Mouse (Mus musculus): ENCODE measurements at regions not wholly inside any gene's neighbourhood (a gene's known extent, or its start where the extent isn't known, plus 50 kb on each side); places are given as distances from the start of the nearest gene placed in this dataset.
A peak's percentile ranks its signal among the peaks of the same experiment; 100 is the strongest.

GRCm38 (mm10) chr9:68239121-68239520 lies 398.9 kb downstream of the Vps13c start:
- Histone ChIP-seq H3K36me3 (ENCODE audit: control insufficient read depth, insufficient read depth) (no peaks in the 10 kb centered on the region), H3K4me1 (replicated peaks; ENCODE audit: control insufficient read depth, insufficient read depth, low read length) (no peaks in the 10 kb centered on the region), H3K4me3 (ENCODE audit: low read depth, low read length) (no peak overlapping the region), H3K4me2 (replicated peaks; ENCODE audit: low read depth) (no peak overlapping the region), H3K9ac (ENCODE audit: low read depth, low read length) (no peak overlapping the region), H3K27me3 (replicated peaks; ENCODE audit: control insufficient read depth, insufficient read depth, low read length) (no peaks in the 10 kb centered on the region), H3K27ac (ENCODE audit: low read depth, low read length) (no peak overlapping the region), H3K9me3 (ENCODE audit: control insufficient read depth) (no peaks in the 10 kb centered on the region)
- no peak for TF ChIP-seq CTCF (IDR thresholded peaks at IDR 0.05; ENCODE audit: low read depth)
- no peak for ATAC-seq

- no peaks in the 10 kb centered on the region for H3K4me1 ChIP-seq (replicated peaks; ENCODE audit: control insufficient read depth, insufficient read depth, low read length)
- H3K9me3 ChIP-seq (ENCODE audit: control insufficient read depth): no peaks in the 10 kb centered on the region
- no peaks in the 10 kb centered on the region for H3K36me3 ChIP-seq (ENCODE audit: control insufficient read depth, insufficient read depth)
- H3K27me3 ChIP-seq (replicated peaks; ENCODE audit: control insufficient read depth, insufficient read depth, low read length): no peaks in the 10 kb centered on the region
- ATAC-seq: no peak
- TF ChIP-seq CTCF (IDR thresholded peaks at IDR 0.05; ENCODE audit: low read depth): no peak
- no peak overlapping the region for H3K9ac ChIP-seq (ENCODE audit: low read depth, low read length)
- H3K4me3 ChIP-seq (ENCODE audit: low read depth, low read length): no peak overlapping the region
- WGBS: 91% methylated on average over 5 of the region's 5 CpGs
- no peak overlapping the region for H3K27ac ChIP-seq (ENCODE audit: low read depth, low read length)
- no peak overlapping the region for H3K4me2 ChIP-seq (replicated peaks; ENCODE audit: low read depth)
Observed at GRCm38 (mm10) chr9:68239551-68239950, 399.4 kb downstream of the Vps13c start.

- H3K9me3 ChIP-seq (ENCODE audit: control insufficient read depth): no peaks in the 10 kb centered on the region
- no peaks in the 10 kb centered on the region for H3K4me1 ChIP-seq (replicated peaks; ENCODE audit: control insufficient read depth, insufficient read depth, low read length)
- no peak overlapping the region for H3K4me2 ChIP-seq (replicated peaks; ENCODE audit: low read depth)
- H3K36me3 ChIP-seq (ENCODE audit: control insufficient read depth, insufficient read depth): no peaks in the 10 kb centered on the region
- ATAC-seq: no peak
- no peak overlapping the region for H3K4me3 ChIP-seq (ENCODE audit: low read depth, low read length)
- H3K9ac ChIP-seq (ENCODE audit: low read depth, low read length): no peak overlapping the region
- H3K27me3 ChIP-seq (replicated peaks; ENCODE audit: control insufficient read depth, insufficient read depth, low read length): no peaks in the 10 kb centered on the region
- TF ChIP-seq CTCF (IDR thresholded peaks at IDR 0.05; ENCODE audit: low read depth): no peak
- H3K27ac ChIP-seq (ENCODE audit: low read depth, low read length): no peak overlapping the region
- 80% methylated on average over 16 of the region's 16 CpGs for WGBS
Observed at GRCm38 (mm10) chr9:68250011-68250410, 403.6 kb upstream of the Rora start.

GRCm38 (mm10) chr9:68254218-68254617 lies 399.4 kb upstream of the Rora start:
- H3K27me3 ChIP-seq (replicated peaks; ENCODE audit: control insufficient read depth, insufficient read depth, low read length): no peaks in the 10 kb centered on the region
- TF ChIP-seq CTCF (IDR thresholded peaks at IDR 0.05; ENCODE audit: low read depth): peak; percentile 56
- 51% methylated on average over 3 of the region's 3 CpGs for WGBS
- no peaks in the 10 kb centered on the region for H3K4me1 ChIP-seq (replicated peaks; ENCODE audit: control insufficient read depth, insufficient read depth, low read length)
- no peak overlapping the region for H3K9ac ChIP-seq (ENCODE audit: low read depth, low read length)
- no peak overlapping the region for H3K4me3 ChIP-seq (ENCODE audit: low read depth, low read length)
- no peak for ATAC-seq
- H3K27ac ChIP-seq (ENCODE audit: low read depth, low read length): no peak overlapping the region
- H3K4me2 ChIP-seq (replicated peaks; ENCODE audit: low read depth): no peak overlapping the region
- H3K9me3 ChIP-seq (ENCODE audit: control insufficient read depth): no peaks in the 10 kb centered on the region
- H3K36me3 ChIP-seq (ENCODE audit: control insufficient read depth, insufficient read depth): no peaks in the 10 kb centered on the region

GRCm38 (mm10) chr9:68268551-68268950 lies 385.0 kb upstream of the Rora start:
- Histone ChIP-seq H3K9ac (ENCODE audit: low read depth, low read length) (no peak overlapping the region), H3K27me3 (replicated peaks; ENCODE audit: control insufficient read depth, insufficient read depth, low read length) (no peaks in the 10 kb centered on the region), H3K9me3 (ENCODE audit: control insufficient read depth) (no peaks in the 10 kb centered on the region), H3K4me3 (ENCODE audit: low read depth, low read length) (no peak overlapping the region), H3K27ac (ENCODE audit: low read depth, low read length) (no peak overlapping the region), H3K4me1 (replicated peaks; ENCODE audit: control insufficient read depth, insufficient read depth, low read length) (no peaks in the 10 kb centered on the region), H3K36me3 (ENCODE audit: control insufficient read depth, insufficient read depth) (no peaks in the 10 kb centered on the region), H3K4me2 (replicated peaks; ENCODE audit: low read depth) (no peak overlapping the region)
- ATAC-seq: no peak
- WGBS: 84% methylated on average over 18 of the region's 18 CpGs
- no peak for TF ChIP-seq CTCF (IDR thresholded peaks at IDR 0.05; ENCODE audit: low read depth)

GRCm38 (mm10) chr9:68302232-68302925 lies 351.2 kb upstream of the Rora start:
- H3K9ac ChIP-seq (ENCODE audit: low read depth, low read length): no peak overlapping the region
- H3K9me3 ChIP-seq (ENCODE audit: control insufficient read depth): no peaks in the 10 kb centered on the region
- H3K27me3 ChIP-seq (replicated peaks; ENCODE audit: control insufficient read depth, insufficient read depth, low read length): no peaks in the 10 kb centered on the region
- 57% methylated on average over 7 of the region's 7 CpGs for WGBS
- no peaks in the 10 kb centered on the region for H3K4me1 ChIP-seq (replicated peaks; ENCODE audit: control insufficient read depth, insufficient read depth, low read length)
- TF ChIP-seq CTCF (IDR thresholded peaks at IDR 0.05; ENCODE audit: low read depth): no peak
- no peaks in the 10 kb centered on the region for H3K36me3 ChIP-seq (ENCODE audit: control insufficient read depth, insufficient read depth)
- no peak overlapping the region for H3K4me3 ChIP-seq (ENCODE audit: low read depth, low read length)
- H3K27ac ChIP-seq (ENCODE audit: low read depth, low read length): no peak overlapping the region
- no peak for ATAC-seq
- H3K4me2 ChIP-seq (replicated peaks; ENCODE audit: low read depth): no peak overlapping the region

GRCm38 (mm10) chr9:68330721-68331120 lies 322.9 kb upstream of the Rora start:
- H3K27me3 ChIP-seq (replicated peaks; ENCODE audit: control insufficient read depth, insufficient read depth, low read length): no peaks in the 10 kb centered on the region
- no peak for TF ChIP-seq CTCF (IDR thresholded peaks at IDR 0.05; ENCODE audit: low read depth)
- no peak for ATAC-seq
- H3K4me3 ChIP-seq (ENCODE audit: low read depth, low read length): no peak overlapping the region
- no peaks in the 10 kb centered on the region for H3K9me3 ChIP-seq (ENCODE audit: control insufficient read depth)
- H3K4me2 ChIP-seq (replicated peaks; ENCODE audit: low read depth): no peak overlapping the region
- WGBS: 58% methylated on average over 3 of the region's 3 CpGs
- no peaks in the 10 kb centered on the region for H3K36me3 ChIP-seq (ENCODE audit: control insufficient read depth, insufficient read depth)
- H3K4me1 ChIP-seq (replicated peaks; ENCODE audit: control insufficient read depth, insufficient read depth, low read length): no peaks in the 10 kb centered on the region
- no peak overlapping the region for H3K27ac ChIP-seq (ENCODE audit: low read depth, low read length)
- H3K9ac ChIP-seq (ENCODE audit: low read depth, low read length): no peak overlapping the region
